Mouse (Mus musculus): ENCODE data around the gene Ctsw. TPM values are rescaled to one million over a fixed set of nuclear protein-coding genes. Genes with fewer than 3 reads are reported as not detected.

Ctsw gene
- polyA plus RNA-seq, 1 experiment from 2014 or later: 0.54 TPM

DNA sequence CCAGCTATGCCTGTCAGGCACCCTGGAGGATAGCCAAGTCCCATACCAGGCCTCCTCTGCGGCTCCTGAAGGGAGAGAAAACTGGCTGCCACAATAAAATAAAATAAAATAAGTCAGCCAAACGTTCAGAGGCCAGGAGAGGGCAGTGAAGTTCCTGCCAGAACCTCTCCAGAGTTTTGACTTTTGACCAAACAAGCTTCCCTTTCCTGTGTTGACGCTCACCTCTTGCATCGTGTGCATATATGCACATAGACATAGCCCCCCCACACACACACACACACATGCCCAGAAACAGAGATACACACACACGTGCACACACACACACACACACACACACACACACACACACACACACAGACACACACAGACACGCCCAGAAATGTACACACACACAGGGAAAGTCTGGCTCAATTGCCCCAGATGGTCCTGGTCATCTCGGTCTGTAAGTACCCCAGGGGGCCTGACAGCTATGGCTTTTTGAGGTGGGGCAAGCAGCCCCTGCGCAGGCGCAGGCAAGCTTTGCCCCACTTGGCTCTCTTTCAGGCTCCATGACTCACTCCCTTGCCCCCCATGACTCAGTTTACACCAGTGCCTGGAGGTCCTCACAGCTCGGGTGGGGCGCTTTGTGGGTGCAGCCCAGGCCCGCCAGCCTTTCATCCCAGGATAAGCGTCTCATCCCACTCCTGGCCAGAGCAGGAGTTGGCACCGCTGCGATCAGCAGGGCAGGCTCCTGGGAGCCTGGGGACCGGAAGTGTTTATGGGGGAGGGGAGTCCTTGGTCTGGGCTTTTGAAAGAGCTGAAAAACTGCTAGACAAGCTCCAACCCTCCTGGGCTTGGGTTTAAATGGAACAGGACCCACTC is 35.1 kb downstream of the Ctsw start:
- Histone ChIP-seq H3K9me3 (ENCODE audit: control insufficient read depth, low read length) (no peaks in the 10 kb centered on the region), H3K27me3 (ENCODE audit: control insufficient read depth, insufficient read depth, low read length) (no peaks in the 10 kb centered on the region), H3K27ac (ENCODE audit: low read depth, low read length) (peak overlapping the region; percentile 61), H3K9ac (ENCODE audit: low read depth, low read length) (peak overlapping the region; percentile 46), H3K4me2 (replicated peaks; ENCODE audit: low read depth, low read length) (peak overlapping the region; percentile 60), H3K36me3 (ENCODE audit: control insufficient read depth, insufficient read depth, low read length) (no peaks in the 10 kb centered on the region), H3K4me3 (ENCODE audit: low read length) (peak overlapping the region; percentile 26), H3K4me1 (ENCODE audit: control insufficient read depth, insufficient read depth, low read length) (peaks cover 18% of the 10 kb centered on the region)
- WGBS: 9% methylated on average over 16 of the region's 16 CpGs
- ATAC-seq (ENCODE audit: low FRiP score, low TSS enrichment): peak; percentile 75

DNA sequence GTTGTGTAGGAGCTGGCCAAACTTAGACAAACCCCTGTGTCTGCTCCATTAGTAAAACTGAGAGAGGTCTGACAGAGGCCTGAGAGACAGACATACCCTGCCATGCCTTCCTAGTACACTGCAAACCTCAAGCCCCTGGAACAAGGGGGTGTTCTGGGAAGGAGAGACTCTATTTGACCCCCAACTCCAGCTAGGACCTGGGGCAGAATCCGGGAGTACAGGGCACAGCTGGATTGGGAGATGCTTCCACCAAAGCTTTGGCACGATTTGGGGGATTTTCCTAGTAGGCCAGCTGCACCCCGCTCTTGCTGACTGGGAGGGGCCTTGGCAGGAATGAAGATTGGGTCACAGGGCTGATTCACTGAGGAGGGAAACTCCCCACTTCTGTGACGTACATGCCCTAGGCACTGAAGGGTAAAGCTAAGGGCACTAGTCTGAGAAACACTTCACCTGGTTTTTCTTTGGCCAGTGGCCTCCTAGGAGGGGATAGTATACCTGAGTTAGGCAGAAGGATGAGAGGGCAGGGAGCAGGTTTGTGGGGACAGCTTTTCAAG is 36.3 kb downstream of the Ctsw start:
- H3K36me3 ChIP-seq (ENCODE audit: control insufficient read depth, insufficient read depth, low read length): peaks cover 3% of the 10 kb centered on the region
- no peak overlapping the region for H3K9ac ChIP-seq (ENCODE audit: low read depth, low read length)
- WGBS: 76% methylated on average over 4 of the region's 4 CpGs
- no peak overlapping the region for H3K27ac ChIP-seq (ENCODE audit: low read depth, low read length)
- H3K4me3 ChIP-seq (ENCODE audit: low read length): no peak overlapping the region
- no peak for ATAC-seq (ENCODE audit: low FRiP score, low TSS enrichment)
- no peaks in the 10 kb centered on the region for H3K9me3 ChIP-seq (ENCODE audit: control insufficient read depth, low read length)
- no peaks in the 10 kb centered on the region for H3K27me3 ChIP-seq (ENCODE audit: control insufficient read depth, insufficient read depth, low read length)
- H3K4me1 ChIP-seq (ENCODE audit: control insufficient read depth, insufficient read depth, low read length): peaks cover 18% of the 10 kb centered on the region
- H3K4me2 ChIP-seq (replicated peaks; ENCODE audit: low read depth, low read length): no peak overlapping the region

DNA sequence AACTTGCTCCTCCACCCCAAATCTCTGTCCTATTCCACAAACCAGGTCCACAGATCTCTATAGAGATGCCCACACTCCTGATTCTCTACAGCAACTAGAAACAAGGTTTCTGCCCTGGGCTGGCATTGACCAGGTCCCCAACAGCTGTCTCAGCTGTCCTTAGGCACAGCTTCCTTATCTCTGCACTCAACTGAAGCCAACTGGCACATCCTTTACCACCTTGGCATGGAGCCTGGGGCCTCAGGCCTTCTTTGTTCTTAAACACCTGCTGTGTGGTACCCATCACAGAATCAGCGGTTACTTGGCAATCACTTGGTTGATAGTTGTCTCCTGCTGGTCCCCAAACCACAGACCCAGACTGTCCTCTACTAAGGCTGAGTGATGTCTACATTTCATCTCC is 37.9 kb downstream of the Ctsw start:
- Histone ChIP-seq H3K4me1 (ENCODE audit: control insufficient read depth, insufficient read depth, low read length) (peaks cover 30% of the 10 kb centered on the region), H3K9me3 (ENCODE audit: control insufficient read depth, low read length) (no peaks in the 10 kb centered on the region), H3K27ac (ENCODE audit: low read depth, low read length) (no peak overlapping the region), H3K36me3 (ENCODE audit: control insufficient read depth, insufficient read depth, low read length) (peaks cover 15% of the 10 kb centered on the region), H3K4me2 (replicated peaks; ENCODE audit: low read depth, low read length) (no peak overlapping the region), H3K27me3 (ENCODE audit: control insufficient read depth, insufficient read depth, low read length) (no peaks in the 10 kb centered on the region), H3K4me3 (ENCODE audit: low read length) (no peak overlapping the region), H3K9ac (ENCODE audit: low read depth, low read length) (no peak overlapping the region)
- WGBS: 100% methylated on average over 1 of the region's 1 CpGs
- ATAC-seq (ENCODE audit: low FRiP score, low TSS enrichment): no peak

DNA sequence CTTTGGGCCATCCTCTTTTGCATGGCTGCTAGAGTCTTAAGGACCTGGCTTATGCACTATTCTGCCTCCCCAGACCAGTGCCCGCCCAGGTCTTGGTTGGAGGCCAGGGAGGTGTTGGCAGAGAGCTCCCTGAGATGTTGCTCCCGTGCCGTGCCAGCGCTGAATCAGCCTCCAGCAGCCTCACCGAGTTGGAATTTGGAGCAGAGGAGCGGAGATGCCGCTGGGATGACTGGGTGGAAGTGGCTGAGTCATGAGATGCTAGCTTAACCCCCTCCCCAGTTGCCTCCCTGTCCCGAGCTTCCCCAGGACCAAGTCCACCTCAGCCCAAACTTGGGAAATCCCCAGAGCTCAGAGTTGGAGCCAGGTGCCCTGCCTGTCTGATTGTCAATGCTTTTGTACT is 38.5 kb downstream of the Ctsw start:
- 82% methylated on average over 8 of the region's 8 CpGs for WGBS

DNA sequence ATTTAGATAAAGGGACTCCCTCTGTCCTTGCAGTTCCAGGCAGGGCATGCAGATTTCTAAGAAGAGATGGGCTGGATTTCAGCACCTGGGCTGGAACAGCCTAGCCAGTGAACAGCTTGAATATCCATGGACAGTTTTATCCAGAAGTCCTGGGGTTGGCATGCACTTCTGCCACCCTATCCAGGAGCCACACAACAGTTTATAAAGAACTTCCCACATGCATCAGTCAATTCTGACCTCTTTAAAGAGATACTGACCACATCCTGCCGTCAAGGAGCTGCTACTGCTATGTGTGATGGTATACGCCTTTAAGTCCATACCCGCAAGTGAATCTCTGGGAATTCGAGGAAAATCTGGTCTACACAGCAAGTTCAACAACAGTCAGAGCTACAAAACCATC is 39.1 kb downstream of the Ctsw start:
- Histone ChIP-seq H3K9ac (ENCODE audit: low read depth, low read length) (no peak overlapping the region), H3K4me1 (ENCODE audit: control insufficient read depth, insufficient read depth, low read length) (peaks cover 30% of the 10 kb centered on the region), H3K9me3 (ENCODE audit: control insufficient read depth, low read length) (no peaks in the 10 kb centered on the region), H3K4me2 (replicated peaks; ENCODE audit: low read depth, low read length) (no peak overlapping the region), H3K27me3 (ENCODE audit: control insufficient read depth, insufficient read depth, low read length) (no peaks in the 10 kb centered on the region), H3K4me3 (ENCODE audit: low read length) (no peak overlapping the region), H3K27ac (ENCODE audit: low read depth, low read length) (no peak overlapping the region), H3K36me3 (ENCODE audit: control insufficient read depth, insufficient read depth, low read length) (peaks cover 15% of the 10 kb centered on the region)
- WGBS: 88% methylated on average over 4 of the region's 4 CpGs
- ATAC-seq (ENCODE audit: low FRiP score, low TSS enrichment): no peak

More for the DNA sequence above, 38.5 kb downstream of the Ctsw start:
- peaks cover 30% of the 10 kb centered on the region for H3K4me1 ChIP-seq (ENCODE audit: control insufficient read depth, insufficient read depth, low read length)
- ATAC-seq (ENCODE audit: low FRiP score, low TSS enrichment): no peak
- H3K36me3 ChIP-seq (ENCODE audit: control insufficient read depth, insufficient read depth, low read length): peaks cover 15% of the 10 kb centered on the region
- H3K4me3 ChIP-seq (ENCODE audit: low read length): no peak overlapping the region
- H3K27ac ChIP-seq (ENCODE audit: low read depth, low read length): no peak overlapping the region
- no peak overlapping the region for H3K4me2 ChIP-seq (replicated peaks; ENCODE audit: low read depth, low read length)
- H3K9ac ChIP-seq (ENCODE audit: low read depth, low read length): no peak overlapping the region
- no peaks in the 10 kb centered on the region for H3K27me3 ChIP-seq (ENCODE audit: control insufficient read depth, insufficient read depth, low read length)
- H3K9me3 ChIP-seq (ENCODE audit: control insufficient read depth, low read length): no peaks in the 10 kb centered on the region

DNA sequence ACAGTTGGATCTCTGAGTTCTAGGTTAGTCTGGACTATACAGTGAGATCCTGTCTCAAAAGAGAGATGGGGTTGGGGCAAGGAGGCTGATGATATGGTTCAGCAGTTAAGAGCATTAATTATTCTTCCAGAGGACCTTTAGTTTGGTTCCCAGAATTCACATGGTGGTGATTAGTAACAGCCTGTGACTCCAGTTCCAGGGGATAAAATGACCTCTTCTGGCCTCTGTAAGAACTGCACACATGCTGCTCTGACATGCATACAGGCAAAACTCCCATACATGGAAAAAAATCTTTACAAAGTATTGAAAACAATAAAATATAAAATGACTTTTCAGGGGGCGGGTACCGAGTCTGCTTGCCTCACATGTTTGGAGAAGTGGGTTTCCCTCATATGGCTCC is 40.2 kb downstream of the Ctsw start:
- ATAC-seq (ENCODE audit: low FRiP score, low TSS enrichment): no peak
- no peaks in the 10 kb centered on the region for H3K9me3 ChIP-seq (ENCODE audit: control insufficient read depth, low read length)
- no peak overlapping the region for H3K4me2 ChIP-seq (replicated peaks; ENCODE audit: low read depth, low read length)
- no peak overlapping the region for H3K9ac ChIP-seq (ENCODE audit: low read depth, low read length)
- H3K27ac ChIP-seq (ENCODE audit: low read depth, low read length): no peak overlapping the region
- H3K27me3 ChIP-seq (ENCODE audit: control insufficient read depth, insufficient read depth, low read length): no peaks in the 10 kb centered on the region
- peaks cover 15% of the 10 kb centered on the region for H3K36me3 ChIP-seq (ENCODE audit: control insufficient read depth, insufficient read depth, low read length)
- H3K4me1 ChIP-seq (ENCODE audit: control insufficient read depth, insufficient read depth, low read length): peaks cover 28% of the 10 kb centered on the region
- WGBS: 85% methylated on average over 2 of the region's 2 CpGs
- H3K4me3 ChIP-seq (ENCODE audit: low read length): no peak overlapping the region

DNA sequence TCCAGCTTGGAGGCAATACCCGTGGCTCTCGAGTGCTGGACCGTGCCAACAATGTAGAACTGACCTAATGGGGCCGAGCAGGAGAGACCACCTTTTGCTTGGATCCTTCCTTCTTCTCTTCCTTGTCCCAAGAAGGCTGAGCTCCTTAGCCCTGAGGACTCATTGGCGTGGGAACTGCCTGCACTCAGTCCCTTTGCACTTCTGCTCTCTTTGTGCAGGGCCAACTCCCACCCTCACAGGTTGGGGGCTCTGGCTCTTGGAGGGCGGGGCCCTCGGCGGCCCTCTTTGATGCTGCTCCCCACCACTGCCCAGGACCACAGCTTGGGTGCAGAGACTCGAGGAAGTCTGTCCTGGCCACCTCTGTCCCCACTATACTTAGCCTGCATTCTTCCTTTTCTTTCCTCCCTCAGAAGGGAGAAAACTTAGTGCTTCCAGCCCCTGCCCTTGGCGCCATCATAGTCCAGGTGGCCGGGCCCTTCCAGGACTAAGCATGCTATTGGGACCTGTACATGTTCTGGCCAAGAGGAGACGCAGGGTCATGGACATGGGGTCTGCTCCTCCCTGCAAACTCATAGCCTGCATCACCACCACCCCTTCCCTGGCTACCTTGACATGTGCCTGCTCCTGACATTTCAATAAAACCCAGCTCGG is 41.5 kb downstream of the Ctsw start:
- Histone ChIP-seq H3K4me3 (ENCODE audit: low read length) (peak overlapping the region; percentile 93; the same call in 1 of the 2 replicates), H3K36me3 (ENCODE audit: control insufficient read depth, insufficient read depth, low read length) (peaks cover 26% of the 10 kb centered on the region), H3K9me3 (ENCODE audit: control insufficient read depth, low read length) (no peaks in the 10 kb centered on the region), H3K9ac (ENCODE audit: low read depth, low read length) (peak overlapping the region; percentile 13; the same call in 1 of the 2 replicates), H3K27ac (ENCODE audit: low read depth, low read length) (no peak overlapping the region), H3K4me1 (ENCODE audit: control insufficient read depth, insufficient read depth, low read length) (peaks cover 25% of the 10 kb centered on the region), H3K4me2 (replicated peaks; ENCODE audit: low read depth, low read length) (peak overlapping the region; percentile 50), H3K27me3 (ENCODE audit: control insufficient read depth, insufficient read depth, low read length) (no peaks in the 10 kb centered on the region)
- 91% methylated on average over 13 of the region's 13 CpGs for WGBS
- no peak for ATAC-seq (ENCODE audit: low FRiP score, low TSS enrichment)

DNA sequence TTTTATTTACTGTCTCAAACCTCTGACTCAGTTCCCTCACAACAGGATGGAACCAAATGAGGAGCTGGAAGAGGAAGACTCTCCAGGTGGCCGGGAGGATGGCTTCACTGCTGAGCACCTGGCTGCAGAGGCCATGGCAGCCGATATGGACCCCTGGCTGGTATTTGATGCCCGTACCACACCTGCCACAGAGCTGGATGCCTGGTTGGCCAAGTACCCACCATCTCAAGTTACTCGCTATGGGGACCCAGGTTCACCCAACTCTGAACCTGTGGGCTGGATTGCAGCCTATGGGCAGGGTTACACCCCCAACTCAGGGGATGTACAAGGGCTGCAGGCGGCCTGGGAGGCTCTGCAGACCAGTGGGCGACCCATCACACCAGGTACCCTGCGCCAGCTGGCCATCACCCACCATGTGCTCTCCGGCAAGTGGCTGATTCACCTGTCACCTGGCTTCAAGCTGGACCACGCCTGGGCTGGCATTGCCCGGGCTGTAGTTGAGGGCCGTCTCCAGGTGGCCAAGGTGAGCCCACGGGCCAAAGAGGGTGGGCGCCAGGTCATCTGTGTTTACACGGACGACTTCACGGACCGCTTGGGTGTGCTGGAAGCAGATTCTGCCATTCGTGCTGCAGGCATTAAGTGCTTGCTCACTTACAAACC is 42.3 kb downstream of the Ctsw start:
- Histone ChIP-seq H3K4me2 (replicated peaks; ENCODE audit: low read depth, low read length) (peak overlapping the region; percentile 50), H3K9me3 (ENCODE audit: control insufficient read depth, low read length) (no peaks in the 10 kb centered on the region), H3K4me1 (ENCODE audit: control insufficient read depth, insufficient read depth, low read length) (peaks cover 25% of the 10 kb centered on the region), H3K9ac (ENCODE audit: low read depth, low read length) (peak overlapping the region; percentile 97), H3K27ac (ENCODE audit: low read depth, low read length) (0 out of 2 replicates have a peak overlapping the region, but pooled peaks have one; percentile 79), H3K27me3 (ENCODE audit: control insufficient read depth, insufficient read depth, low read length) (no peaks in the 10 kb centered on the region), H3K36me3 (ENCODE audit: control insufficient read depth, insufficient read depth, low read length) (peaks cover 30% of the 10 kb centered on the region), H3K4me3 (ENCODE audit: low read length) (peak overlapping the region; percentile 93)
- WGBS: 87% methylated on average over 18 of the region's 18 CpGs
- ATAC-seq (ENCODE audit: low FRiP score, low TSS enrichment): no peak

Data from kidney, embryonic 14.5 days (tissue).